Mouse (Mus musculus) adrenal gland, postnatal 14 days (tissue): ENCODE measurements around the gene Ror2. TPM values are rescaled to one million over a fixed set of nuclear protein-coding genes. Genes with fewer than 3 reads are reported as not detected.
A peak's percentile ranks its signal among the peaks of the same experiment; 100 is the strongest.
"Not testable (repeated sequence)": the region's sequence is repeated elsewhere in the genome, so short reads cannot be mapped to it uniquely, and the experiment has no call there.

Experiments
- DNase-seq: peaks from one replicate; pipeline ENCODE4 v3.0.0; 2021; ENCODE audit warnings: mixed read lengths
- long read RNA-seq, 2 experiments: library from polyadenylated mRNA; stranded (forward); transcript quantifications; one replicate each; pipeline ENCODE4 v2.0.0; 2021
- total RNA-seq: library from RNA; stranded (reverse); gene quantifications from 2 replicates; pipeline ENCODE4 v1.2.3, GENCODE M21; 2021

Ror2 gene
- total RNA-seq: 6.7 and 8.3 TPM in 2 replicates
- long read RNA-seq, experiment 1, partial matches to known transcripts: 1 of 4 reads
- long read RNA-seq, experiment 1, other reads (novel, unspliced or antisense): 2 of 4 reads
- long read RNA-seq, experiment 2, transcript Ror2-201 (9 exons, 3,985 nt): major isoform, 5 of 8 reads
- long read RNA-seq, experiment 2, partial matches to known transcripts: 1 of 8 reads
- long read RNA-seq, experiment 2, other reads (novel, unspliced or antisense): 2 of 8 reads

DNA sequence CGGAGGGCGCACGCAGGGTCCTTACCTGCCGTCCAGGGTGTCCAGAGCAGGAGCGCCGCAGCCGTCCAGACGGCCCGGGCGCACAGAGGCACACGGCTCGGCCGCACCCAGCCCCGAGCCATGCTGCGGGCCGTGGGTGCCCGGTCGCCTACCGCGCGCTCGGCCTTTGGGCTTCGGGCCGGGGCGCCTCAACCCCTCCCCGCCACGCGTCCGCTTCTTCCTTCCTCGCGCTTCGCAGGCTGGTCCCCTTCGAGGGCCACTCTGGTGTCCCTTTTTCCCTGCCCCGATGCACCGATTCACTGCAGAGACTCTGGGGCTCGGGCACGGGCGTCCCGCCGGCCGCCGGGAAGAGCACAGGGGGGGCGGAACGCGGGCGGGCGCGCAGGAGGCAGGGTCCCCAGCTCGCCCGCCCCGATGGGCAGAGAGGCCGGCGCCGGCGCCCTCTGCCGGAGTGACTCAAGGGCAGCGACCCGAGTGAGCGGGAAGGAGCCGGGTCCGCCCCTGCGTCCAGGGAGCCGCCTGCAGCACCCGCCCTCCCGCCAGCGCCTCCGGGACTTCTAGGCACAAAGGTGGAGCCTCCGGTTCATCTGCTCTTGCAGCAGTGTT is at the start of gene Ror2:
Ror2 (minus strand) TSS at position 369 of the 606 bp plus-strand sequence.
- DNase-seq: peak; percentile 87

DNA sequence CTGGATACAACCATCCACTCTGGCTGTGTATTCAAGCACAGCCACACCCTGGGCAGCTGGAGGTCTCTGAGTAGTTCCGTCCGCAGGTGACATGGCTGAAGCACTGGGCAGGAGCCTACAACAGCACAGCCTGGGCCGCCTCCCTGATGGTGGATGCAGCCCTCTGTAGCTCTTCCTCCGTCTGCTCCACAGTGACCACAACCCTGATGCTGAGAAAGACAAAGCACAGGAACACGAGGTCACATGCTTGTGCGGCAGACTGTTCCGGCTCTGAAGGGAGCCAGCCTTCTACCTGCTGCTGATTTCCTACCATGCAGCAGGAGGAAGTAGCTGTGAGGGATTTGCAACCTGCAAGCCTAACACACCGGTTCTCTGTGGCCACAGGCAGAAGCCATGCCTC is 47.8 kb upstream of the Ror2 start:
- no peak for DNase-seq

DNA sequence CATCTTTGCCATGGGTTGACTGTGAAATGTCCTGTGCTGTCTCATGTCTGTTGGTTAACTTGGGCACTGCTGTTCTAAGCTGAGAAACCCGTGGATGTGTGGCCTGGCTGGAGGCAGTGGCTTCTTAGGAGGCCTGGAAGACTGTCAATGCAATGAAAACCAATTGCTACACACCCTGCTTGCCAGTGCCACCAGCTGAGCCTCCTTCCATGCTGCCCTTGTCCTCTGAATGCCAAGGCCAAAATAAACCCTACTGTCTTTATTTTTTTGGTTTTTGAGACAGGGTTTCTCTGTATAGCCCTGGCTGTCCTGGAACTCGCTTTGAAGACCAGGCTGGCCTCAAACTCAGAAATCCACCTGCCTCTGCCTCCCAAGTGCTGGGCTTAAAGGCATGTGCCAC is 44.3 kb upstream of the Ror2 start:
- peak; percentile 20 for DNase-seq

DNA sequence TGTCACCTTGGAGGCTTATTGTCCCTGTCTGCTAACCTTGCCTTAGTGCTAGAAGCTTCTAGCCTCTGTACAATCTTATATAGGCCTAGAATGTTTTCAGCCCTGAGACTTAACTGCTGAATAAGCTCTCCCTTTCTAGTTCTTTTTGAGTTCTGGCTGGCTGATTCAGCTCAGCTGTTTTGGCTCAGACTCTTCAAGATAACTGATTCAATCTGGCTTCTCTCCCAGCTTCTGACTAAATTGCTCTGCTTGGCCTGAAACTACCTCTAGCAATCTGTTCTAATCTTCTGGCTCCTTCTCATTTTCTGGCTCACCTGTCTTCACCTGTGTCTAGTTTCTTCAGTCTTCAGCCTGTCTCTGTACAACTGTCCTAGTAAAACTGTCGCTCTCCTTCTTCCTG is 39.6 kb upstream of the Ror2 start:
- no peak for DNase-seq

DNA sequence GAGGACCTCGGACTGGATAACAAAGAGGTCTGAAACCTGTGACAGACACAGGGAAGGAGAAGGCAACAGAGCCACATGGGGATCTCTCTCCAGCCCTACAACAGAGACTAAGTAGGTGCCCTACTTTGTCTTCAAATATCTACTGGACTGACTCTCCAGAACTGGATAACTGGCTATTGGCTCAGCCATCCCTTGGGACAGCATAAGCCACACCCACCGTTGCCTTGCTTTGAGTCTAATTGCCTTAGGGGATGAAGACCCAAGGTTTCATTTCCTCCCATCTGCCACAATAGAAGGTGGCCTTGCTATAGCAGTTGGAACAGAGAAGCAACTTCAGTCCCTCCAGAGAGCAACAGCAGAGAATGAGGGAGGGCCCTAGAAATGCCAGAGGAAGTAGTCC is 37.7 kb upstream of the Ror2 start:
- no peak for DNase-seq

DNA sequence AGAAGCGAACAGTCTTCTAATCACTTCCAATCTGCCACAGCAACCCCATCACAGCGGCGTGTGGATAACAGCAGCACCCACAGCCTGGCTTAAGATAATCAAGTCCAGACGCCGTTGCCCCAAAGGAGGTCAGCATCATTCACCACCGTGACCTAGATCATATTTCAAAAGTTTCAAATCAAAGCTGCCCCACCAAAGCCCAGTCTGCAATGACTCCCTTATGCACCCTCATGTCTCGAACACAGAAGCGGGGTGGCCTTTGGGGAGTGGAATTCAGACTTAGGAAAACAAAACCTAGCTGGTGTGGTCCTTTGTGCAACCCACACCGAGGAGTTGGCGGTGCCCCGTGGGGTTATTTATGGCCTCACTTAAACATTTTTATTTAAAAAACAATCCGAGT is 35.0 kb upstream of the Ror2 start:
- DNase-seq: no peak

DNA sequence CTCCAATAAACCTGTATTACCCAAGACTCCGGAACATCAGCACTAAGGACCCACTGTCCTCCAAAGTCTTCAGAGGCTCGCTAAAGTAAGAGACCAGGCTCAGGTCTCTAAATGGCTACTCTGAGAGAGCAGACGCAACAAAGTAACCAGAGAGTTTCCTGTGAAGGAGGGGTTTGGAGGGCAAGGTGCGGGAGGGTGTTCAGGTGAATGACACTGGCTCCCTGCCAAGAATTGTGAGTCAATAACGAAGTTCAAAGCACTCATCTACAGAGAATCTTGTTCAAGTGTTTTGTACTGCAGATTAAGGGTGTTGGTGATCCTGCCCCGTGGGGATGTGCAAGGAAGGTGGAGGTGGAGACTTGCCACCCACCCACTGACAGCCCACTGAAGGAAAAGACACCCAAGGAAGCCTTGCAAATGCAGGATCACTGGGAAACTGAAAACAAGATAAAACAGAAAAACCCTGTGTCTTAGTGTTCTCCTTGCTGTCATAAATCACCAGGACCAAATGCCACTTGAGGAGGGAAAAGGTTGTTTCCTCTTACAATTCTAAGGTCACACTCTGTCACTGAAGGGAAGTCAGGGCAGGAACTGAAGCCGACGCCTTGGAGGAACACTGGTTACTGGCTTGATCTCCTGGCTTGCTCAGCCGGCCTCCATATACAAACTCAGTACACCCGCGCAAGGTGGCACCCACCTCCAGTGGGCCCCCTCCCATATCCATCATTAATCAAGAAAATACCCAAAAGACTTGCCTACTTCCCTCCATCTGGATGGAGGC is 30.8 kb upstream of the Ror2 start:
- DNase-seq: peak; percentile 28

DNA sequence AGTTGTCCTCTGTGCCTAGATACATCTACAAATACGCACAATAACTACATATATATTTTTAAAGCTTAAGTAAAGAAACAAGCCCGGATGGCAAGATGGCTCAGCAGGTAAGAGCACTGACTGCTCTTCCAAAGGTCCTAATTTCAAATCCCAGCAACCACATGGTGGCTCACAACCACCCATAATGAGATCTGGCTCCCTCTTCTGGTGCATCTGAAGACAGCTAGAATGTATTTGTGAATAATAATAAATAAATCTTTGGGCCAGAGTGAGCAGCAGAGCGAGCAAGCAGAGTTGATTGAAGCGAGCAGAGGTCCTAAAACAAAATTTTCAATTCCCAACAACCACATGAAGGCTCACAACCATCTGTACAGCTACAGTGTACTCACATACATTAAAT is 29.8 kb upstream of the Ror2 start:
- not testable (repeated sequence) for DNase-seq

DNA sequence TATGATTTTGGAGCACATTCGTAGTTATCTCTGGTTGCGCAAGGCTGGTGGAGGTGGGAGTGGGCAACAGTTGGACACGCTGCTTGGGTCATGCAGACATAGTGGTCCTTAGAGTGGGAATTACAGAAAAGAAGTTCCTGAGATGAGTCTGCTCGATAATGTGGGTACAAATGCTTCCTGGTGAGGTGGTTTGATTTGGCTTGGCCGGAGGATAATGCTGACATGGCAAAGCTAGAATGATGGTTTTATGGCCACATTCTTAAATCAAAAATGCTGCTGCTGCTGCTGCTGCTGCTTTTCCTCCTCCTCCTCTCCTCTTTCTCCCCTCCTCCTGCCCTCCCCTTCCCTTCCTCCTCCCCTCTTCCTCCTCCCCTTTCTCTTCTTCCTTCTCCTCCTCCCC is 24.5 kb upstream of the Ror2 start:
- no peak for DNase-seq

DNA sequence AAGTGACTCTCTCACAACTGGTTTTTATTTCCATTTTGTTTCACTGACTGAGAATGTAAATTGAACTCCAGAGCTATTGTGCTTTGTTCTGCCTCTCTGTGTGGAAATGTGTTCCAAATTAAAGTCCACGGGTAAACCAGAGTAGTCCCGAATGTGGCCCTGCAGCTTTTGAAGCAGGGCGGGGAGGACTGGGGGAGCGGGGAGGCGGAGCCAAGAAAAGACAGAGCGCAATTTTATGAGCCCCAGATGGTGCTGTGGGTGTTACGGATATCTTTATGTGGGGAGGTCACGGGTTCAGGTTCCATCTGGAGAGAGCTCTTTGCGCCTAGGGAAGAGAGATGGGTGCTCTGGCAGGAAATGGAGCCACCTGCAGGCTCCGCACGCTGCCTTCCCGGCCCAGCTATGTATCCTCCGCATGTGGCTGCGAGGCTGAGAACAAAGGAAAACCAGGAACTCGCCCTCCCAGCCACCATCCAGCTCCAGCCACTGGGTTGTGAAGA is 23.8 kb upstream of the Ror2 start:
- DNase-seq: peak; percentile 27

GRCm38 (mm10) chr13:53309148-53309547 is 23.2 kb upstream of the Ror2 start:
- peak; percentile 13 for DNase-seq

DNA sequence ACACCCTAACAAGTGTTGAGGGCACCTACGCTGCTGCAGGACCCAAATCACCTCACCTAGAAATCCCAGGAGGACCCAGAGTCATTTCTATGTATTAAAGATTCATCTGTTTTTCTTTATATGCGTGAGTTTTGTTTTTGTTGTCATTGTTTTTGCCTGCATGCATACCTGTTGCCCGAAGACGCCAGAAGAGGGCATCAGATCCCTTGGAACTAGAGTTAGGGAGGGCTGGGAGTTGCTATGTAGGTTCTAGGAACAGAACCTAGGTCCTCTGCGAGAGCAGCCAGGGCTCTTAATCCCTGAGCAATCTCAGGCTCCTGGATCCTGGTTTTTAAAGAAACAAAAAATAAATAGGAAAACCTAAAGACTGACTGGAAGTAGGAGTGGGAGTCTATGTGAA is 20.9 kb upstream of the Ror2 start:
- no peak for DNase-seq

DNA sequence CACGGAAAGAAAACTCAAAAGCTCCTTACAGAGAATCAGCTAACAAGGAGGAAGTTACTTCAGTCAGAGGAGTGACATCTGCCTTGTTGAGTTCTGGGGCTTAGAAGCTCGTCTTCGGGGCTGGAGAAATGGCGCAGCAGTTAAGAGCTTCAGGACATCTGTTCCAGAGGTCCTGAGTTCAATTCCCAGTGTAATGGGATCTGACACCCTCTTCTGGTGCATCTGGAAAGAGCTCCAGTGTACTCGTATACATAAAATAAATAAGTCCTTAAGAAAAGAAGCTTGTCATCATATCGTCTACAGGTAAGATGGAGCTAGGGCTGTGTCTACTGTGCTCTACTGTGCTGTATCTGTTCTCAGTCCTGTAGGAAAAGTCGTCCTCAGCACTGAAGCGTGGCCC is 19.3 kb upstream of the Ror2 start:
- DNase-seq: no peak

- DNase-seq: no peak
Measured at GRCm38 (mm10) chr13:53302688-53303087, 16.8 kb upstream of the Ror2 start.

DNA sequence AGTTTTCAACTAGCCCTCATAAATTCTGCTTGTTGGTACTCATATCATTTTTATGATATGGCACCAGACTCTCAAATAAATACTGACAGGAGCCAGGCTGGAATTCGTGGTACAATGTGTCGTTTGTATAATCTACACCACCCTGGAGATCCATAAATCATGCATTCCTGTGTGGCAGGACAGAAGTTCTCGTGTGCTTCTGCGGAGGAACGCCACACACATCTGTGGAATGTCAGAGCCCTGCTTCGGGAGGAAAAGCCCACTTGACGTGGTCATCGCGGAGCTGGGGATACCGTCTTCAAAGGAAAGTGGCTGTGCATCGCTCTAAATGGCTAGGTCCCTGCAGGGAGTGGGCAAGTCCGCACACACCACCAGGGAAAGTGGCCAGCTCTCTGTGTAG is 7.1 kb upstream of the Ror2 start:
- DNase-seq: no peak

GRCm38 (mm10) chr13:53292244-53292643 is 6.3 kb upstream of the Ror2 start:
- DNase-seq: no peak

DNA sequence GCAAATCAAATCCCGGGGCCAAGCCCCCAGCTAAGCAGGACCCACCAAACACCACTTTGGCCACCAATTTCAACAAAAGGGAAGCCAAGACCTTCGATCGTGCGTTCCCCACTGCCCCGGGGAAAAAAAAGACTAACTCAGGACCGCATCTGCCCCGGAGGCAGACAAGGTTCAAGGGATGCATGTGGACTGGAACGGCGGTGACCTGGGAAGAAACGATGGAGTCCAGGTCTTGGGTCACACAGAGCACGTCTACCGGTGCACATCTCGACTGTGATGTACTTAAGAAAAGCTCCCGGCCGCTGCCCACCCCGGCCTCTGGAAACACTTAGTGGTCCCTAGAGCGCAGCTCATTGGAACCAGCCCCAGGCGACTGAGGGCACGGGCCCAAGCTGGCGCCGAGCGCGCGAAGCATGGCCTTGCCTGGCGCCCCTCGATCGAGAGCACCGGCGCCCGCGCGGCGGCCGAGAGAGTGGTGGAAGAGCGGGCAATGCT is 616 bp downstream of the Ror2 start:
- peak; percentile 69 for DNase-seq

GRCm38 (mm10) chr13:53284740-53285191 is 1.2 kb downstream of the Ror2 start:
- peak; percentile 18 for DNase-seq

- no peak for DNase-seq
Measured at GRCm38 (mm10) chr13:53281604-53282396, 4.1 kb downstream of the Ror2 start.

DNA sequence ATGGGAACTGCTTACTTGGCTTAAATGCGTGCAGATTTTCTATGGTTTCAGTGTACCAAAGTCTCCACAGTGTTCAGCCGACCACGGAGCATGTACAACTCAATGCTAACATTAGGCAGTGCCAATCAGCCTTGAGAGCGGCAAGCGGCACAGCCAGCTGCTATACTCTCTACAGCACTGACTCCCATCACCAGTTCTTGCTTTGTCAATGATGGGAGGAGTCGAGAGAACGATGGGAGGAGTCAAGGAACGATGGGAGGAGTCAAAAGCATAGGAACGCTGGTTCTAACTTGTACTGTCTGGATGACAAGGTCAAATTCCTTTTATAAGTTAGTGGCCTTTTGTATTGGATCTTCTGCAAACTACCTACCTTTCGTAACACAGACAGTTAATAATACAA is 7.0 kb downstream of the Ror2 start:
- no peak for DNase-seq

- peak; percentile 58 for DNase-seq
Measured at GRCm38 (mm10) chr13:53276381-53276780, 9.5 kb downstream of the Ror2 start.

GRCm38 (mm10) chr13:53275778-53276177 is 10.1 kb downstream of the Ror2 start:
- DNase-seq: peak; percentile 26
